Mouse (Mus musculus): ENCODE results near the gene Adprhl2.

DNA sequence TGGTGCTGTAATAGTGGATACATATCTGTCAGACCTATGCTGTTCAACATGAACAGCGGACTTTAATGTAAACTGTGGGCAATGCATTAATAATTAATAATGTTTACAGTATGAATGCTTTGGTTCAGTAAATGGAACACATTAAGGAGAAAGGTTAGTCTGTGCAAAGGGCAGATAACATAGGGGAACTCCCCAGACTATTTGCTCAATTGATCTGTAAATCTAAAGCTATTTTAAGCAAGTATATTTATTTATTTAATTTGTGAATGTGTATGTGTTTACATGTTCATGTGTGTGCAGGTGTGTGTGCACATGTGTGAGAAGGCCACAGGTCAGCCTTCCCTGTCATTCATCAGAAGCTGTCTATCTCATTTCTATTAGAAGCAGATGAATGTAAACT lies 38.6 kb upstream of the Adprhl2 start:
- no peak for TF ChIP-seq GATA1 (IDR thresholded peaks at IDR 0.05; ENCODE audit: borderline replicate concordance, low read length)
- TF ChIP-seq CTCF (IDR thresholded peaks at IDR 0.05; ENCODE audit: low read depth, low read length): no peak
- TF ChIP-seq TAL1 (conservative IDR thresholded peaks at IDR 0.05; ENCODE audit: low read depth, low read length): no peak
- TF ChIP-seq GATA2 (IDR thresholded peaks at IDR 0.05; ENCODE audit: borderline replicate concordance, low read depth, low read length): no peak

All from G1E (cell line).